Mouse (Mus musculus): ENCODE data around the gene Usp6nl. TPM values are rescaled to one million over a fixed set of nuclear protein-coding genes. Genes with fewer than 3 reads are reported as not detected.

The Usp6nl gene
- polyA plus RNA-seq, 1 experiment from 2014 or later = 9.9 TPM

DNA sequence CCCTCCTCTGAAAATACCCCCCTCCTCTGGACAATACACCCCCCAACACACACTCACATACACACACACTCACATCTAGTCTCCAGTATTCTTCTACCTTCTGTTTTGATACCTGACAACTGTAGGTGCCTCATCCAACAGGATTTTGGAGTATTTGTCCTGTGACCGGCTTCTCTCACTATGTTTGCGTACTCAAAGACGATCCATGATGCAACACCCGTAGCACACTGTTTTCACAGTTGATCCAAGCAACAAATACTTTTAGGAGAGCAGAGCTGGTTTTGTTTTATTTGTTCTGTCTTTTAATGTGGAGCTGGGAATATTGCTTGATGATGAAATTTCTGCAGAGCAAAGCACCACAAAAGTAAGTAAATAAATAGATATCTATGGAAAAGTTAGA is 17.7 kb upstream of the Usp6nl start:
- 96% methylated on average over 4 of the region's 4 CpGs for WGBS
- no peaks in the 10 kb centered on the region for H3K36me3 ChIP-seq (replicated peaks; ENCODE audit: control insufficient read depth, insufficient read depth)
- no peak for DNase-seq (ENCODE audit: low spot score)
- ATAC-seq (ENCODE audit: low FRiP score) = no peak
- H3K4me3 ChIP-seq (replicated peaks; ENCODE audit: low read length) = no peak overlapping the region
- H3K27ac ChIP-seq = no peak overlapping the region
- no peaks in the 10 kb centered on the region for H3K4me1 ChIP-seq (replicated peaks; ENCODE audit: control insufficient read depth, insufficient read depth, low read length)
- no peak overlapping the region for H3K4me2 ChIP-seq (replicated peaks)
- no peak overlapping the region for H3K9ac ChIP-seq
- H3K27me3 ChIP-seq (ENCODE audit: control insufficient read depth, insufficient read depth, low read length) = no peaks in the 10 kb centered on the region
- H3K9me3 ChIP-seq (ENCODE audit: control insufficient read depth, low read length) = no peaks in the 10 kb centered on the region

DNA sequence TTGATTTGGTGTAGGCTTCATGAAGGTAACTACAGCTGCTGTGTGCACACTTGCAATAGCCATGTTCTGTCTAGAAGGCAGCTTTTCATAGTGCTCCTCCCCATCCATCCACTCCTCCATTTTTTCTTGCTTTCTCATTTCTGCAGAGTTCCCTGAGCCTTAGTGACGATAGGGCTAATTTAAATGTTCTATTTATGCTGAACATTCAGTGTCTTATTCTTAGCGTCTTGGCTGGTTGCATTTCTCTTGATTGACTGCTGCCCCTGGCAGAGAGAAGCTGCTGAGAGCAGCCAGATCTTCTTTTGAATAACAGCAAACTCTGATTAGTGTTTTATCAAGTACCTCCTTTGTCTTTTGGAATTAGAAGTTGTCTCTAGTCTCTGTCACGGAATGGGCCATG is 15.6 kb upstream of the Usp6nl start:
- no peak overlapping the region for H3K9ac ChIP-seq
- no peaks in the 10 kb centered on the region for H3K4me1 ChIP-seq (replicated peaks; ENCODE audit: control insufficient read depth, insufficient read depth, low read length)
- no peak overlapping the region for H3K4me2 ChIP-seq (replicated peaks)
- H3K9me3 ChIP-seq (ENCODE audit: control insufficient read depth, low read length) = no peaks in the 10 kb centered on the region
- H3K4me3 ChIP-seq (replicated peaks; ENCODE audit: low read length) = no peak overlapping the region
- 64% methylated on average over 3 of the region's 3 CpGs for WGBS
- no peak overlapping the region for H3K27ac ChIP-seq
- DNase-seq (ENCODE audit: low spot score) = no peak
- no peaks in the 10 kb centered on the region for H3K36me3 ChIP-seq (replicated peaks; ENCODE audit: control insufficient read depth, insufficient read depth)
- H3K27me3 ChIP-seq (ENCODE audit: control insufficient read depth, insufficient read depth, low read length) = no peaks in the 10 kb centered on the region
- no peak for ATAC-seq (ENCODE audit: low FRiP score)

DNA sequence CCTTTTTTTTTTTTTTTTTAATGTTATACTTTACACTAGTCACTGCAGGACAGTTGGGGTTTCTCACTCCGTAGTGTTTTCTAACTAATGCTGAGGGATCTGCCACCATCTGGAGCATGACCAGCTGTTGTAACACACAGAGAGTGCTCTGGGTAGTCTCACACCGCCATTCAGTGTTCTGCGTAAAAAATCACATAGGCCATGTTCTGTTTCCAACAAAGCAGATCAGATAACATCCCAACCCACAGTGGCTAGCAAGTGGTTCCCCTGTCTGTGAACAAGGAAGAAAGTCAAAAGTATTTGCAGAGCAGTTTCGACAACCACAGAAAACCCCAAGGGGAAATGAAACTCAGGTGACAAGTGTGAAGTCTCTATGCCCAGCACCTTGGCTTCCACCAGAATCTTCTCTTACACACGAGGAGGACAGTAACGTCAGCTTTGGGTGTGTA is 13.1 kb upstream of the Usp6nl start:
- ATAC-seq (ENCODE audit: low FRiP score) (no peak), DNase-seq (ENCODE audit: low spot score) (no peak)
- H3K9ac ChIP-seq = no peak overlapping the region
- H3K27me3 ChIP-seq (ENCODE audit: control insufficient read depth, insufficient read depth, low read length) = no peaks in the 10 kb centered on the region
- 90% methylated on average over 6 of the region's 6 CpGs for WGBS
- H3K4me2 ChIP-seq (replicated peaks) = no peak overlapping the region
- H3K4me3 ChIP-seq (replicated peaks; ENCODE audit: low read length) = no peak overlapping the region
- no peaks in the 10 kb centered on the region for H3K4me1 ChIP-seq (replicated peaks; ENCODE audit: control insufficient read depth, insufficient read depth, low read length)
- no peak overlapping the region for H3K27ac ChIP-seq
- no peaks in the 10 kb centered on the region for H3K9me3 ChIP-seq (ENCODE audit: control insufficient read depth, low read length)
- no peaks in the 10 kb centered on the region for H3K36me3 ChIP-seq (replicated peaks; ENCODE audit: control insufficient read depth, insufficient read depth)

DNA sequence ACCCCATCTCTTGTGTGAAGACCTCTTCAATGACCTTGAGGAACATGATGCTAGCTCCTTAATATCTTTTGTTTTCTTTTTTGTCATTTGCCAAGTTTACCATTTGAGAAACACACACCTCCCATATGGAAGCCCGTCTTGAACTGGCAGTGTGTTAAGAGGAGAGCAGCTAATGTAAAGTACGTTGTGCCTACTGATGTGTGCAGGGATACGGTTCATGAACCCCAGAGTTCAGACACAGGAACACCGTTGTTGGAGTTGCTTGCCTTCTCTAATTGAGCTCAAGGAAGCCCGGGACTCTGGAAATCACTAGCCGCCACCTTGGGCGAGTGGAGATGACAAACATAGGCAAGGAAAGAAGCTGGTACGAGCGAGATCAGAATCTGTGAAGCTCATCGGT is 9.7 kb upstream of the Usp6nl start:
- DNase-seq (ENCODE audit: low spot score) = no peak
- no peaks in the 10 kb centered on the region for H3K36me3 ChIP-seq (replicated peaks; ENCODE audit: control insufficient read depth, insufficient read depth)
- no peak overlapping the region for H3K4me2 ChIP-seq (replicated peaks)
- H3K4me1 ChIP-seq (replicated peaks; ENCODE audit: control insufficient read depth, insufficient read depth, low read length) = no peaks in the 10 kb centered on the region
- no peak overlapping the region for H3K9ac ChIP-seq
- no peaks in the 10 kb centered on the region for H3K9me3 ChIP-seq (ENCODE audit: control insufficient read depth, low read length)
- no peaks in the 10 kb centered on the region for H3K27me3 ChIP-seq (ENCODE audit: control insufficient read depth, insufficient read depth, low read length)
- H3K27ac ChIP-seq = no peak overlapping the region
- ATAC-seq (ENCODE audit: low FRiP score) = no peak
- WGBS = 89% methylated on average over 10 of the region's 10 CpGs
- no peak overlapping the region for H3K4me3 ChIP-seq (replicated peaks; ENCODE audit: low read length)

DNA sequence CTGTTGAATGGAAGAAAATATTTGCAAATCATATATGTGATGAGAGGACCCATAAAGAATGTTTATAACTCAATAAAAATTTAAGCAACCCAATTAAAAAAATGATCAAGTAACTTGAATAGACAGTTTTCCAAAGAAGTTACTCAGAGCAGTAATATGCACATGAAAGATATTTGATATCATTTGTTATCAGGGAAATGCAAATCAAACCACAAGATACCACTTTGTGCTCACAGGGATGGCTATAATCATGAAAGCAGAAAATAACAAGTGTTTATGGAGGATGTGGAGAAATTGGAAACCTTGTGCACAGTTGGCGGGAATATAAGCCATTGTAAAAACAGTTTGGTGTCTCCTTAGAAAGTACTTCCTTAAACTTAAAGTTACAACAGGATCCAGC is 8.7 kb upstream of the Usp6nl start:
- no peaks in the 10 kb centered on the region for H3K36me3 ChIP-seq (replicated peaks; ENCODE audit: control insufficient read depth, insufficient read depth)
- no peak overlapping the region for H3K4me3 ChIP-seq (replicated peaks; ENCODE audit: low read length)
- no peak overlapping the region for H3K4me2 ChIP-seq (replicated peaks)
- ATAC-seq (ENCODE audit: low FRiP score) = no peak
- H3K9ac ChIP-seq = no peak overlapping the region
- H3K4me1 ChIP-seq (replicated peaks; ENCODE audit: control insufficient read depth, insufficient read depth, low read length) = no peaks in the 10 kb centered on the region
- H3K9me3 ChIP-seq (ENCODE audit: control insufficient read depth, low read length) = no peaks in the 10 kb centered on the region
- WGBS = 93% methylated on average over 1 of the region's 1 CpGs
- H3K27ac ChIP-seq = no peak overlapping the region
- H3K27me3 ChIP-seq (ENCODE audit: control insufficient read depth, insufficient read depth, low read length) = no peaks in the 10 kb centered on the region
- DNase-seq (ENCODE audit: low spot score) = no peak

DNA sequence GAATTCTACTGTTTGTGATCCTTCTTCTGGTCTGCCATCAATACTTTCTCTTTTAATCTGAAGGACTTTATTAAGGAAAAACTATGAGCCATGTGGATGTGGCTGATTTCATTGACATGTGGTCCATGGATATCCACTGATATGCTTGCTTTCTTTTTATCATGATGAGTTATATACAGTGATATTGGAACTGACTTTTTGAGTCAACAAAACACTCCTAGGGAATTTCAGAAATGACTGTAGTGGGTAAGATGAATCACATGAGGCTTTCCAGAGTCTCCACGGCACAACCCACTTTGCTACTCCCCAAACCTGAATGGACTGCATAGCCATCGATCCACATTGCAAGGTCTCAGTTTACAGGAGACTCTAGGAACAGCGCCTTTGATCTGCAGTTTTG is 2.3 kb upstream of the Usp6nl start:
- Histone ChIP-seq H3K27me3 (ENCODE audit: control insufficient read depth, insufficient read depth, low read length) (no peaks in the 10 kb centered on the region), H3K4me1 (replicated peaks; ENCODE audit: control insufficient read depth, insufficient read depth, low read length) (peaks cover 23% of the 10 kb centered on the region), H3K9me3 (ENCODE audit: control insufficient read depth, low read length) (no peaks in the 10 kb centered on the region), H3K4me2 (replicated peaks) (no peak overlapping the region), H3K36me3 (replicated peaks; ENCODE audit: control insufficient read depth, insufficient read depth) (no peaks in the 10 kb centered on the region), H3K4me3 (replicated peaks; ENCODE audit: low read length) (no peak overlapping the region), H3K27ac (no peak overlapping the region), H3K9ac (no peak overlapping the region)
- WGBS = 89% methylated on average over 3 of the region's 3 CpGs
- ATAC-seq (ENCODE audit: low FRiP score) (no peak), DNase-seq (ENCODE audit: low spot score) (no peak)

DNA sequence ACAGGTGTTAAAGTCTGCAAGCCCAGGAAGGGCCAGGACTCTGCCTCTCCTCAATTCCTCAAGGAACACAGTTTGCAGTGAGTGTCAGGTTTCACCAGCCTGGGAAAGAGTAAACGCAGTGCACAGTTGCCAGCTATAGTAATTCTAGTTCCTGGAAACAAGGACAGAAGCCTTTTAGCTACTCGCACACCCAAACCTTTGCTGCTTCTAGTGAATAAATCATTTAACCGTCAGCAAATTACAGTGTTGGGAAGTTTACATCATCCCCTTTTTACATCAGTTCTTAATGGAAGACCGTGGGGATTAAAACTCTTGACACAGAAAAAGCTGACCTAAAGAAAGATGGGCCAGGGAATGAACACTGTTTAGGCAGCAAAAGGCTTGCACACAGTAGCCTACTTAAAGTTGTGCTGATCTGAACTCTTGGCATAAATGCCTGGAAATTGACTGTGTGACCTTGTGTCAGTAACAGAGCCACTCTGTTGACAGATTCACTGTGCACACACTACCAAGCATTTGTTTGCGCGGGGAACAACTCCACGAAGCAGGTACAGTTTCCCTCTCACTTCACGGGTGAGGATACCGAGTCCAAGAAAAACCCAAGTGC is 595 bp upstream of the Usp6nl start:
- Histone ChIP-seq H3K9me3 (ENCODE audit: control insufficient read depth, low read length) (no peaks in the 10 kb centered on the region), H3K27me3 (ENCODE audit: control insufficient read depth, insufficient read depth, low read length) (no peaks in the 10 kb centered on the region), H3K36me3 (replicated peaks; ENCODE audit: control insufficient read depth, insufficient read depth) (no peaks in the 10 kb centered on the region), H3K4me1 (replicated peaks; ENCODE audit: control insufficient read depth, insufficient read depth, low read length) (peaks cover 25% of the 10 kb centered on the region), H3K27ac (peak overlapping the region; percentile 97), H3K4me3 (replicated peaks; ENCODE audit: low read length) (peak overlapping the region; percentile 93), H3K4me2 (replicated peaks) (peak overlapping the region; percentile 80), H3K9ac (peak overlapping the region; percentile 99)
- DNase-seq (ENCODE audit: low spot score) (no peak), ATAC-seq (ENCODE audit: low FRiP score) (no peak; the same call in 1 of the 2 replicates)
- WGBS = 9% methylated on average over 9 of the region's 9 CpGs

DNA sequence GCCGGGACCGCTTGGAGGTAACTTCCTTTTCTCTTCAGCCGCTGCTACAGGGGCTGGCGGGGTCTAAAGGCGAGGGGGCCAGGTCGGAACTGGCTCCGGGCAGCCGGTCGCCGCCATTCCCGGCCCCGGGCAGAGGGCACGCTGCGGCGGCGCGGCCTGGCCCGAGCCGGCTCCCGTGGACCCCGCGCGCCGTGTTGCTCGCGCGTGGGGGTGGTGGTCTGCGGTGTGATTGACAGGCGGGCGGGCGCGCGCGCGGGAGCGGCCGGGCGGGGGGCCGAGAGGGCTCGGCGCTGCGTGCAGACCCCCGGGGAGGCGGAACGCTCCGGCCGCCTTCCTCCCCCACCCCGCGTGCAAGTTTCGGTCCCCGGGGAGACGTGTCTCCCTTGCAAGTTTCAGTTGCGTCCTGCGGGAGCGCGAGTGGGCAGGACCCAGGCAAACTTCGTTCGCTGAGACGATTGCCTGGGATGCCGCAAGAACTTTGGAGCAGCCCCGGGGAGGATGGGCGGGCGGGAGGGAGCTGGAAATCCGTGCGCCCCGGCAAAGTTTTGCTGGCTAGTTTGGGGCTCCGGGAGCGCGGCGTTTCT is 563 bp downstream of the Usp6nl start:
- no peaks in the 10 kb centered on the region for H3K27me3 ChIP-seq (ENCODE audit: control insufficient read depth, insufficient read depth, low read length)

DNA sequence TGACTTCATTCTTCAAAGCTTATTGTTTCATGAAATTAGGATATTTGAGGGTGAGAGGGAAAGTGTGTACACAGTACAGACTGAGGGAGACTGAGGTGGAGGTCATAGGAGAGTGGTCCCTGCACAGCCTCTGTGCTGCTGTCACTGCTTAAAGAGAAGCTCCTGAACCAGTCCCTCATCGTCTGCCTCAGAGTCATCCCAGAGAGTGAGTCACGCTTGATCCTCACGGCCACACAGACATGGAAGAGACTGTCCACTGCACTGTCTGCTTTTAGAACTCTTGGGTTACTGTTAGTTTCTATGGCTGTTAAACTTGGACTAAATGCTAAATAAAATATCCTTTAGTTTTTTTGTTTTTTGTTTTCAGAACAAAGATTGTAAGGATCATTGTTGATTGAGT is 3.2 kb downstream of the Usp6nl start:
- Histone ChIP-seq H3K27me3 (ENCODE audit: control insufficient read depth, insufficient read depth, low read length) (no peaks in the 10 kb centered on the region), H3K36me3 (replicated peaks; ENCODE audit: control insufficient read depth, insufficient read depth) (no peaks in the 10 kb centered on the region), H3K27ac (no peak overlapping the region), H3K9ac (no peak overlapping the region), H3K9me3 (ENCODE audit: control insufficient read depth, low read length) (no peaks in the 10 kb centered on the region), H3K4me2 (replicated peaks) (no peak overlapping the region), H3K4me1 (replicated peaks; ENCODE audit: control insufficient read depth, insufficient read depth, low read length) (peaks cover 25% of the 10 kb centered on the region), H3K4me3 (replicated peaks; ENCODE audit: low read length) (no peak overlapping the region)
- ATAC-seq (ENCODE audit: low FRiP score) = no peak
- no peak for DNase-seq (ENCODE audit: low spot score)
- WGBS = 42% methylated on average over 3 of the region's 3 CpGs

More for the DNA sequence above, 563 bp downstream of the Usp6nl start:
- peak overlapping the region; percentile 80 for H3K4me2 ChIP-seq (replicated peaks)
- peak; percentile 82 for ATAC-seq (ENCODE audit: low FRiP score)
- DNase-seq (ENCODE audit: low spot score) = peak; percentile 48
- WGBS = under 1% methylated on average over 50 of the region's 70 CpGs
- H3K27ac ChIP-seq = peak overlapping the region; percentile 97
- H3K36me3 ChIP-seq (replicated peaks; ENCODE audit: control insufficient read depth, insufficient read depth) = no peaks in the 10 kb centered on the region
- peak overlapping the region; percentile 99 for H3K9ac ChIP-seq
- peak overlapping the region; percentile 93 for H3K4me3 ChIP-seq (replicated peaks; ENCODE audit: low read length)
- no peaks in the 10 kb centered on the region for H3K9me3 ChIP-seq (ENCODE audit: control insufficient read depth, low read length)
- H3K4me1 ChIP-seq (replicated peaks; ENCODE audit: control insufficient read depth, insufficient read depth, low read length) = peaks cover 25% of the 10 kb centered on the region

All from hindbrain, embryonic 14.5 days (tissue).